Mouse (Mus musculus) heart, embryonic 14.5 days (tissue): ENCODE measurements around the gene Gpr162. TPM values are rescaled to one million over a fixed set of nuclear protein-coding genes. Genes with fewer than 3 reads are reported as not detected.

Source experiments
- ATAC-seq: fragments of 200-750 bp; cut with Nextera tagmentation; 2 replicates; pipeline ENCODE4 v1.8.0; 2017; ENCODE audit warnings: low read depth, moderate TSS enrichment; ENCODE audit not compliant: insufficient number of reproducible peaks, insufficient read depth, low FRiP score
- H3K27ac ChIP-seq, 2 experiments: fragments of 200-500 bp in 1 of 2; fragments of 300-500 bp in 1 of 2; sonication (generic) in 1 of 2; replicated peaks in 1 of 2; 2 replicates each; pipeline ENCODE4 v1.5.1; 2012 to 2014; ENCODE audit warnings: low read depth in 2 of 2, low read length in 2 of 2, control low read depth in 1 of 2, mild to moderate bottlenecking in 1 of 2, mixed read lengths in 1 of 2; ENCODE audit not compliant: control insufficient read depth in 1 of 2, insufficient read depth in 1 of 2
- H3K27me3 ChIP-seq: fragments of 300-500 bp; sonication (generic); 2 replicates; pipeline ENCODE4 v1.6.1; 2014; ENCODE audit warnings: mild to moderate bottlenecking, low read length, control low read depth; ENCODE audit not compliant: control insufficient read depth, insufficient read depth
- H3K36me3 ChIP-seq: fragments of 300-500 bp; sonication (generic); 2 replicates; pipeline ENCODE4 v1.6.1; 2014; ENCODE audit warnings: mild to moderate bottlenecking, control low read depth, low read length, mixed read lengths; ENCODE audit not compliant: control insufficient read depth, insufficient read depth
- H3K4me1 ChIP-seq, 2 experiments: fragments of 200-500 bp in 1 of 2; fragments of 300-500 bp in 1 of 2; sonication (generic) in 1 of 2; 2 replicates each; pipeline ENCODE4 v1.6.1; 2012 to 2014; ENCODE audit warnings: low read length in 2 of 2, control low read depth in 1 of 2, mixed read lengths in 1 of 2; ENCODE audit not compliant: control insufficient read depth in 2 of 2, insufficient read depth in 2 of 2
- H3K4me2 ChIP-seq: fragments of 300-500 bp; sonication (generic); 2 replicates; pipeline ENCODE4 v1.6.1; 2014; ENCODE audit warnings: mild to moderate bottlenecking, low read length
- H3K4me3 ChIP-seq, 2 experiments: fragments of 200-500 bp in 1 of 2; fragments of 300-500 bp in 1 of 2; sonication (generic) in 1 of 2; 2 replicates each; pipeline ENCODE4 v1.5.1; 2012 to 2014; ENCODE audit warnings: low read length in 2 of 2, mild to moderate bottlenecking in 2 of 2, control low read depth in 1 of 2, low read depth in 1 of 2, moderate library complexity in 1 of 2; ENCODE audit not compliant: control insufficient read depth in 1 of 2, insufficient read depth in 1 of 2
- H3K9ac ChIP-seq: fragments of 300-500 bp; sonication (generic); 2 replicates; pipeline ENCODE4 v1.6.1; 2014; ENCODE audit warnings: mild to moderate bottlenecking, low read length
- H3K9me3 ChIP-seq: fragments of 300-500 bp; sonication (generic); 2 replicates; pipeline ENCODE4 v1.6.1; 2016; ENCODE audit warnings: low read length, control low read depth; ENCODE audit not compliant: control insufficient read depth
- WGBS: fragments of 180-500 bp; shearing (Covaris S2); extraction: QIAGEN DNeasy Blood & Tissue Kit; methylation state at CpG from one replicate; pipeline ENCODE4 v1.1.7; 2014; 5-methylcytosine and 5-hydroxymethylcytosine counted together
- polyA plus RNA-seq: library from polyadenylated mRNA; unstranded; fragments of >200 nt; fragmentation: Nextera tagmentation; extraction: Ambion mirVana; gene quantifications from 2 replicates; pipeline ENCODE4 v1.2.1, GENCODE M21; 2014

Gene Gpr162
- polyA plus RNA-seq, 1 experiment from 2014 or later: 0.86 TPM

GRCm38 (mm10) chr6:124879390-124879789, 15.6 kb upstream of the Gpr162 start:
- H3K9ac ChIP-seq: no peak overlapping the region
- H3K9me3 ChIP-seq: no peaks in the 10 kb centered on the region
- H3K27ac ChIP-seq: no peak overlapping the region
- H3K4me1 ChIP-seq: no peaks in the 10 kb centered on the region
- H3K4me2 ChIP-seq: no peak overlapping the region
- no peaks in the 10 kb centered on the region for H3K27me3 ChIP-seq
- no peak for ATAC-seq
- WGBS: 55% methylated on average over 6 of the region's 6 CpGs
- H3K4me3 ChIP-seq: no peak overlapping the region
- H3K36me3 ChIP-seq: no peaks in the 10 kb centered on the region

DNA sequence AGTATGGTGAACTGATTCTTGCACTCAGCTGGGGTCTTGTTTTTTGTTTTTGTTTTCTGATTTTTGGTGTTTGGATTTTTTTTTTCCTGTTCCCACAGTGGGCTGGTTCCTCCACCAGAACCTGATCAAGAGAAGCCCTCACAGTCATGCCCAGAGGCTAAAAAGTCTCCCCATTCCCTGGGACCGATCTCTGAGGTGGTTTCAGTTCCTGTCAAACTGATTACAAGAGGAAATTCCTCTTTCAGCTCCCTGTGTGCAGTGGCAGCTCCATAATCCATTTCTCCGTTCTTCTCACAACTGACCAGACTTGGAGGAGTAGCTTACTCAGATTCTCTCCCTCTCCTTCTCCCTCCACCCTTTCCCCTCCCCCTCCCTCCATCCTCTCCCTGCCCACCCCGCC, 10.6 kb upstream of the Gpr162 start:
- H3K9ac ChIP-seq: no peak overlapping the region
- H3K4me1 ChIP-seq: no peaks in the 10 kb centered on the region
- no peak overlapping the region for H3K4me3 ChIP-seq
- no peak for ATAC-seq
- no peak overlapping the region for H3K27ac ChIP-seq
- no peaks in the 10 kb centered on the region for H3K36me3 ChIP-seq
- WGBS: 25% methylated on average over 3 of the region's 3 CpGs
- H3K4me2 ChIP-seq: no peak overlapping the region
- H3K9me3 ChIP-seq: no peaks in the 10 kb centered on the region
- H3K27me3 ChIP-seq: no peaks in the 10 kb centered on the region

- H3K4me3 ChIP-seq: no peak overlapping the region
- 59% methylated on average over 6 of the region's 7 CpGs for whole genome bisulfite sequencing
- no peak for ATAC-seq
- no peaks in the 10 kb centered on the region for H3K9me3 ChIP-seq
- no peak overlapping the region for H3K4me2 ChIP-seq
- H3K36me3 ChIP-seq: no peaks in the 10 kb centered on the region
- no peak overlapping the region for H3K27ac ChIP-seq
- H3K27me3 ChIP-seq: peaks cover 22% of the 10 kb centered on the region
- no peak overlapping the region for H3K9ac ChIP-seq
- peaks cover 11 to 13% of the 10 kb centered on the region in 2 experiments; a peak in 3 of 4 replicates for H3K4me1 ChIP-seq
Measured at GRCm38 (mm10) chr6:124866560-124866959, 2.8 kb upstream of the Gpr162 start.

DNA sequence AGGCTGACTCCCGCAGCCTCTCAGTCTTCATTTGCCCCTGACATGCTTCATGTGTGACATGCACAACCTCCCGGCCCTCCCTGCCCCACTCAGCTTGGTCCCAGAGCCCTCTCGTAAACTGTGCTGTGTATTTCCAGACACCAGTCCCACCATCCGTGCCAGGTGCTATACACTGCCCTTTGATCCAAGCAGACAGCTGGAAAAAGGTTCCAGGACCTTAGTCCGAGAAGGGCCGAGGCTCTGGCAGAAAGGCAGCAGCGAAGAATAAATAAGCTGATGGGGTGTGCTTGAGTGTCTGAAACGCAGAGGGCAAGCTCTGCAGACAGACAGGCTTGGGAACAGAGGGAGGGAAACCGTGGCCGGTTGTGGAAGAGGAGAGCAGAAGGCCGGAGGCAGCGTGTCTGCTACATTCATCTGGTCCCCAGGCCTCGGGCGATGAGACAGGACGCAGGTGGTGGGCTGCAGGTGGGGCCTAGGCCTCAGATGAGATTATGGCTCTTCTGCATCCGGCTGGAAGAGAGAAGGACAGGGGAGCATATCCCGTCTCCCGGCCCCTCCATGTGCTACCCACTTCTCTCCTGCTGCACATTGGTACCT, 2.1 kb upstream of the Gpr162 start:
- H3K9ac ChIP-seq: no peak overlapping the region
- no peak overlapping the region for H3K4me3 ChIP-seq

DNA sequence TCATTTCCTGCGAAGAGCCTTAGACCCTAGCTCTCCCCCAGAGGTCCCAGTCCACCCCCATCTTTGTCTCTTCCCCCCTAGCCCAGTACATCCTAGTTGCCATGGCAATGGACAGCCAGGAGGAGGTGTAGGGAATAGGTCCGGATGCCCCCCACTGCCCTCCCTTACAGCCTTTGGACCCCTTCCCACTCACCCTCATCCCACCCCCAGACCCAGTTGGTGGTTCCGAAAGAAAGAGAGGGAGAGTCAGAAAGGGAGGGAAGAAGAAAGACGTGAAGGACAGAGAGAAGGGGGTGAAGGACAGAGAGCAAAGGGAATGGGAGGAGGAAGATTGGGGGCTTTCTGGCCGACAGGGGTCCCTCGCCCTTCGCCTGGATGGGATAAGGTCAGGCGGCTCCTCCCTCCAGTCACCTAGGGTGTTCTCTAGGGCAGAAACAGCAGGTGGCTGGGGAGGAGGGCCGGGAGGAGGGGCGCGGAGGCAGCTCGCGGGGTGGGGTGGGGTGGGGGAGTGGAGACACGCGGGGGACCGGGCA, 592 bp downstream of the Gpr162 start:
- no peaks in the 10 kb centered on the region for H3K9me3 ChIP-seq
- 0 out of 2 replicates have a peak, but pooled peaks have one; percentile 8 for ATAC-seq
- peaks cover 32% of the 10 kb centered on the region for H3K27me3 ChIP-seq
- no peak overlapping the region for H3K27ac ChIP-seq
- peak overlapping the region; percentile 54 to 62 for H3K4me3 ChIP-seq
- H3K4me1 ChIP-seq: peaks cover 14 to 22% of the 10 kb centered on the region in 2 experiments; a peak in 3 of 4 replicates
- H3K36me3 ChIP-seq: no peaks in the 10 kb centered on the region
- H3K9ac ChIP-seq: peak overlapping the region; percentile 77
- 1% methylated on average over 15 of the region's 16 CpGs for WGBS
- peak overlapping the region; percentile 96 for H3K4me2 ChIP-seq

More for the DNA sequence above, 2.1 kb upstream of the Gpr162 start:
- Histone ChIP-seq H3K27me3 (peaks cover 24% of the 10 kb centered on the region), H3K4me2 (no peak overlapping the region), H3K27ac (no peak overlapping the region), H3K9me3 (no peaks in the 10 kb centered on the region), H3K4me1 (peaks cover 11 to 16% of the 10 kb centered on the region in 2 experiments; a peak in 3 of 4 replicates), H3K36me3 (no peaks in the 10 kb centered on the region)
- WGBS: 62% methylated on average over 18 of the region's 18 CpGs
- ATAC-seq: no peak

DNA sequence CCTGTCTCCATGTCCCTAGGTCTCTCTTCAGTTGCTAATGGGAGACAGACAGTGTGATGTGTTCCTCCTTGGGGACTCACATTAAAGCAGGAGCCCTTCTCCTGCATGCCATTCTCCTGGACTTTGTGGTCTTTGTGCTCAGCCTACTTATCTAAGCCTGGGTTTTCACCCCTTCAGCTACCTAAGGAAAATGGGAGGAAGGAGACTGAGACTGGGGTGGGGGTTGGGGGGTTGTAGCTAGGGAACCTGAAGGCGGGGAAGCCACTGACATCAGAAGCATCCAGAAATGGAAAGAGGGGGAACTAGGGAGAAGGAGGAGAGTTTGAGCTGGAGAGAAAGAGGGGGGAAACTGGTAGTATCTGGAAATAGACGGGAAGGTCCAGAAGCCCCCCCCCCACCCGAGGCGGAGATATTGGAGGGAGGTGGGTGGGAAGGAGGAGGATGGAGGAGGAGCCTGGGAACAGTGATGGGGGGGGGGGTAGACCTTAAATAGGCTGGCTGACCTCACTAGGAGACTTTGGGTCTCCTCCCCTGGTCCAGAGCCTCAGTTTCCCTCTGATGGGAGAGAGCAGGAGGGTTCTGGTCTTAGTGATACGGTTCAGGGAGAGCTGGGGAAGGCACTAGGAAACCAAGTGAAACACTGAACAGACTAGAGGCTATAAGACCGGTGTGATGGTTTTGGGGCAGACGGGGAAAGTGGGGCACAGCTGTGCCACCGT, 1.2 kb downstream of the Gpr162 start:
- Histone ChIP-seq H3K4me1 (peaks cover 14 to 24% of the 10 kb centered on the region in 2 experiments; a peak in 3 of 4 replicates), H3K4me2 (peak overlapping the region; percentile 96), H3K4me3 (peak overlapping the region; percentile 54 to 62), H3K9me3 (no peaks in the 10 kb centered on the region), H3K9ac (peak overlapping the region; percentile 77; the same call in 1 of the 2 replicates), H3K36me3 (no peaks in the 10 kb centered on the region), H3K27me3 (peaks cover 37% of the 10 kb centered on the region), H3K27ac (no peak overlapping the region)
- 22% methylated on average over 8 of the region's 8 CpGs for WGBS
- ATAC-seq: no peak

DNA sequence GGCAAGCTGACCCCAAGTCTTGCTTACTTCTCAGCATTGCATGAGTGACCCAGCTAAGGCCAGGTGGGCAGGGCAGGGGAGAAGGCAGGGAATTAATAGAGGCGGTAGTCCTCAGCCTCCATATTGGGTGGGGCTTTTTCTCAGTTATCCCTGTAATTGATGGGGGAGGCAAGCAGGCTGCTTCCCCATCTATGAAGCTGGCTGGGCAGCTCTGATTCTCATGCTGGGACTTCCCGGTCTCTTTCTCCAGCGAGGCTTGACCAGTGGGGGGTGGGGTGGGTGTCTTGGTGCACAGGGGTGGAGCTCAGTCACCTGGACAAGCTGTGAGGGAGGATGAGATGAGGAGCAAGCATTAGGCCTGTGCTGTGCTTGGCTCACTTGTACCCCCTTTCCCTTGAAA, 2.0 kb downstream of the Gpr162 start:
- 51% methylated on average over 3 of the region's 3 CpGs for WGBS
- Histone ChIP-seq H3K4me2 (no peak overlapping the region), H3K27ac (no peak overlapping the region), H3K9ac (no peak overlapping the region), H3K4me3 (no peak overlapping the region), H3K9me3 (no peaks in the 10 kb centered on the region), H3K27me3 (peaks cover 33% of the 10 kb centered on the region), H3K4me1 (peaks cover 14 to 24% of the 10 kb centered on the region in 2 experiments; a peak in 3 of 4 replicates), H3K36me3 (no peaks in the 10 kb centered on the region)
- no peak for ATAC-seq
